Mouse (Mus musculus) CH12.LX (cell line): ENCODE data around the gene Fyb2.

Experiments used
- BHLHE40 ChIP-seq: IDR thresholded peaks from 2 replicates; pipeline ENCODE4 v1.6.1; 2011; ENCODE audit warnings: mild to moderate bottlenecking, low read depth, low read length, improper control_type of control experiment
- E2F4 ChIP-seq: IDR thresholded peaks from 2 replicates; pipeline ENCODE4 v1.6.1; 2011; ENCODE audit warnings: low read depth, low read length, improper control_type of control experiment; ENCODE audit not compliant: insufficient replicate concordance
- POLR2A ChIP-seq: IDR thresholded peaks from 2 replicates; pipeline ENCODE4 v1.6.1; 2011; ENCODE audit warnings: low read depth, mild to moderate bottlenecking, improper control_type of control experiment, low read length
- RCOR1 ChIP-seq: conservative IDR thresholded peaks from 2 replicates; pipeline ENCODE4 v1.6.1; 2012; ENCODE audit warnings: low read depth, mild to moderate bottlenecking, inconsistent platforms, low read length, improper control_type of control experiment
- USF2 ChIP-seq: conservative IDR thresholded peaks from 2 replicates; pipeline ENCODE4 v1.6.1; 2011; ENCODE audit warnings: low read depth, low read length, improper control_type of control experiment

- no peak for TF ChIP-seq E2F4
- TF ChIP-seq POLR2A = no peak
- no peak for TF ChIP-seq RCOR1
- TF ChIP-seq USF2 = no peak
- TF ChIP-seq BHLHE40 = peak; percentile 72
Measured at GRCm38 (mm10) chr4:105007360-105008018, 94.2 kb downstream of the Fyb2 start.
